Mouse (Mus musculus) liver, embryonic 13.5 days (tissue): ENCODE measurements around the gene Gm19684. TPM values are rescaled to one million over a fixed set of nuclear protein-coding genes. Genes with fewer than 3 reads are reported as not detected.

Experiments
- polyA plus RNA-seq: library from polyadenylated mRNA; unstranded; fragments of >200 nt; fragmentation: Nextera tagmentation; extraction: Ambion mirVana; gene quantifications from 2 replicates; pipeline ENCODE4 v1.2.1, GENCODE M21; 2015

The Gm19684 gene
- polyA plus RNA-seq, 1 experiment from 2014 or later: not detected

Other genes starting within 250 kb of the Gm19684 start
- 35.2 and 40.3 TPM in 2 replicates for gene Dhx16, start 241.9 kb upstream of the Gm19684 start, polyA plus RNA-seq
- gene 2310061I04Rik, start 224.2 kb upstream of the Gm19684 start, polyA plus RNA-seq: 14.3 and 15.1 TPM in 2 replicates
- 9.3 and 9.9 TPM in 2 replicates for gene Atat1, start 211.6 kb upstream of the Gm19684 start, polyA plus RNA-seq
- gene Mrps18b, start 205.3 kb upstream of the Gm19684 start, polyA plus RNA-seq: 105 and 106 TPM in 2 replicates
- gene Ppp1r10, start 205.2 kb upstream of the Gm19684 start, polyA plus RNA-seq: 19.4 and 27.5 TPM in 2 replicates
- 81.3 and 110 TPM in 2 replicates for gene Abcf1, start 151.9 kb upstream of the Gm19684 start, polyA plus RNA-seq
- 14.6 and 15.2 TPM in 2 replicates for gene Gnl1, start 141.8 kb upstream of the Gm19684 start, polyA plus RNA-seq
- 8.3 and 8.7 TPM in 2 replicates for gene Prr3, start 141.4 kb upstream of the Gm19684 start, polyA plus RNA-seq
- gene H2-T24, start 101.1 kb upstream of the Gm19684 start, polyA plus RNA-seq: 5.2 and 5.7 TPM in 2 replicates
- 23.1 and 24.0 TPM in 2 replicates for gene H2-T23, start 88.8 kb upstream of the Gm19684 start, polyA plus RNA-seq
- gene H2-T22, start 78.9 kb upstream of the Gm19684 start, polyA plus RNA-seq: 9.2 and 9.4 TPM in 2 replicates
- gene Gm6034, start 78.7 kb upstream of the Gm19684 start, polyA plus RNA-seq: not detected in 2 replicates
- gene Gm11127, start 63.3 kb upstream of the Gm19684 start, polyA plus RNA-seq: 0.08 TPM in 1 of 2 replicates, not detected in the other
- not detected in 2 replicates for gene Gm7030, start 7.7 kb downstream of the Gm19684 start, polyA plus RNA-seq
- not detected in 2 replicates for gene Gm8909, start 46.9 kb downstream of the Gm19684 start, polyA plus RNA-seq
- gene H2-T3, start 68.6 kb downstream of the Gm19684 start, polyA plus RNA-seq: not detected in 2 replicates
- 60.0 and 75.1 TPM in 2 replicates for gene Rpp21, start 136.4 kb downstream of the Gm19684 start, polyA plus RNA-seq
- gene Trim39, start 150.6 kb downstream of the Gm19684 start, polyA plus RNA-seq: 6.1 and 6.7 TPM in 2 replicates
- not detected in 2 replicates for gene H2-M10.2, start 164.8 kb downstream of the Gm19684 start, polyA plus RNA-seq
- not detected in 2 replicates for gene H2-M10.1, start 204.5 kb downstream of the Gm19684 start, polyA plus RNA-seq
- not detected in 2 replicates for gene H2-M10.3, start 246.7 kb downstream of the Gm19684 start, polyA plus RNA-seq